12 mouse cellular contexts compared by ENCODE assay signal in the genomic region with DNA sequence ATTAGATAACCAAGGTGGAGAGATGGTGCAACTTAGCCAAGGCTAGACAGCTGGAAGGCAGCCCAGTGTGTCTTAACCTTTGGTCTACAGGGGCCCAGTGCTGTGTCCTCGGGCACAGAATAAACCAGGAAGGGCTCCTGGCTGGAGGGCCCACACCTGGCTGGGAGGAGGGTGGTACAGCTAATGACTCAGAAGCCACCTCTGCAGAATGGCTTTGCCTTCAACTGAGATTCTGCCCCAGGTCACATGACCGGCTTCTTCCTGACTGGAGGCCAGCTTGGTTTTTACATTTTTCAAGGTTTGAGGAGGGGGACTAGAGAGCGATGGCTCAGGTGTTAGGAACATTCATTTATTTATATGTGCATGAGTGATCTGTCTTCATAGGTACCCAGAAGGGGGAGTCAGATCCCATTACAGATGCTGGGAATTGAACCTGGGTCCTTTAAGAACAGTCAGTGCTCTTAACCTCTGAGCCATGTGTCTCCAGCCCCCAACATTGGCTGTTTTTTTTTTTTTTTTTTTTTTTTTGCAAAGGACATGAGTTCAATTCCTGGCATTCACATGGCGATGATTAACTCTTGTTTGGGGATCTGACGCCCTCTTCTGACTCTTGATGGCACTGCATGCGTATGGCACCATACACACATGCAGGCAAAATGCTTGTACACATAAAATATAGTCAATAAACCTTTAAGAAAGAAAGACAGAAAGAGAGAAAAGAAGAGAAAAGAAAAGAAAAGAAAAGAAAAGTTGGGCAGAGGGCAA. TPM values are rescaled to one million over a fixed set of nuclear protein-coding genes. Genes with fewer than 3 reads are reported as not detected.
DNase-seq lines count a peak whose midpoint lies in the region; ATAC-seq and TF ChIP-seq lines count a peak whose summit lies in the region.
"Had no signal": no experiment of that assay in that cellular context is flagged by ENCODE, and none has a peak within 500 bp of the region (broad histone marks: within the 10 kb centered on the region; RNA-seq: fewer than 3 reads in every experiment).

No protein-coding gene starts in this region.

- ATAC-seq in CD4-positive, CD25-positive, alpha-beta regulatory T cell, adult 4 months, result peak; percentile 16
- peak; percentile 48 for ATAC-seq in erythroblast, adult 5-6 weeks (replicated peaks; ENCODE audit: low FRiP score, poor library complexity, severe bottlenecking)
- 0 out of 2 replicates have a peak, but pooled peaks have one; percentile 20 for ATAC-seq in megakaryocyte, adult 5-6 weeks (ENCODE audit: poor library complexity, severe bottlenecking)
- no peak for ATAC-seq in inflammation-experienced regulatory T-cells, adult 6 months
- no peak for ATAC-seq in heart, embryonic 11.5 days (replicated peaks; ENCODE audit: insufficient number of reproducible peaks, low FRiP score, low TSS enrichment)

- peaks cover 4% of the 10 kb centered on the region; the same call in 1 of the 2 replicates for H3K36me3 ChIP-seq in heart, embryonic 11.5 days (ENCODE audit: control insufficient read depth, insufficient read depth, low read length)

- H3K27ac ChIP-seq in layer of hippocampus, adult 2 months, result no peak overlapping the region
- H3K27ac ChIP-seq in heart, embryonic 11.5 days (ENCODE audit: low read depth, low read length), result no peak overlapping the region
- H3K27ac ChIP-seq: embryonic facial prominence, embryonic 15.5 days; limb, embryonic 15.5 days had no signal

- peak; percentile 41 for TF ChIP-seq CTCF in layer of hippocampus, adult 2 months (conservative IDR thresholded peaks at IDR 0.05)

- no peaks in the 10 kb centered on the region for H3K9me3 ChIP-seq in heart, embryonic 11.5 days (replicated peaks; ENCODE audit: control insufficient read depth, low read length)
- H3K9me3 ChIP-seq: embryonic facial prominence, embryonic 15.5 days; limb, embryonic 15.5 days had no signal

- no peak overlapping the region for H3K9ac ChIP-seq in heart, embryonic 11.5 days (ENCODE audit: low read depth, low read length)
- H3K9ac ChIP-seq: embryonic facial prominence, embryonic 15.5 days; limb, embryonic 15.5 days had no signal

- H3K4me2 ChIP-seq in heart, embryonic 11.5 days, result no peak overlapping the region
- H3K4me2 ChIP-seq: embryonic facial prominence, embryonic 15.5 days; limb, embryonic 15.5 days had no signal

- DNase-seq in layer of hippocampus, adult 2 months (ENCODE audit: low spot score in 2 of 2), result no peak
- DNase-seq in layer of hippocampus, postnatal 25 days (ENCODE audit: extremely low spot score in 1 of 2, low spot score in 1 of 2), result no peak
- no peak for DNase-seq in T-cell, adult 2 months (ENCODE audit: low spot score)
- DNase-seq: right cerebral cortex, postnatal 14 days had no signal

- H3K4me3 ChIP-seq in layer of hippocampus, adult 2 months, result no peak overlapping the region
- H3K4me3 ChIP-seq in heart, embryonic 11.5 days (ENCODE audit: low read depth, low read length), result no peak overlapping the region
- H3K4me3 ChIP-seq: embryonic facial prominence, embryonic 15.5 days; limb, embryonic 15.5 days had no signal

- 80% methylated on average over 6 of the region's 6 CpGs for WGBS in heart, embryonic 11.5 days (ENCODE audit: insufficient replicate concordance)

- peaks cover 10% of the 10 kb centered on the region for H3K4me1 ChIP-seq in heart, embryonic 11.5 days (ENCODE audit: control insufficient read depth, insufficient read depth, low read length)
- H3K4me1 ChIP-seq: embryonic facial prominence, embryonic 15.5 days had no signal

- H3K27me3 ChIP-seq in heart, embryonic 11.5 days (ENCODE audit: control insufficient read depth, insufficient read depth, low read length), result no peaks in the 10 kb centered on the region
- H3K27me3 ChIP-seq: embryonic facial prominence, embryonic 15.5 days; limb, embryonic 15.5 days had no signal

RNA-seq across cellular contexts. Expression of gene E2f2, which starts 17.0 kb away (rescaled TPM):
- 1 to 10 TPM in 1 of 2 experiments, under 1 TPM in 1; 0.74 to 1.5 TPM for total RNA-seq in layer of hippocampus, adult 2 months (2021)
- 1 to 10 TPM in 1 of 2 experiments, under 1 TPM in 1; 0.59 to 1.2 TPM for total RNA-seq in layer of hippocampus, postnatal 25 days (2021)
- polyA plus RNA-seq in CD4-positive, CD25-positive, alpha-beta regulatory T cell, adult 4 months (2017; shearing (Covaris generic)), result 10 to 100 TPM; 14.5 to 29.6 TPM
- total RNA-seq in erythroblast, adult 5-6 weeks (2015; ENCODE audit: low replicate concordance), result 226 and 246 TPM in 2 replicates
- 344 and 364 TPM in 2 replicates for total RNA-seq in erythroblast, adult 5-6 weeks (2017; ENCODE audit: low replicate concordance)
- total RNA-seq in megakaryocyte, adult 5-6 weeks (2015), result 78.1 and 107 TPM in 2 replicates
- 59.4 and 63.6 TPM in 2 replicates for total RNA-seq in megakaryocyte, adult 5-6 weeks (2017)
- 10 to 100 TPM; 15.0 to 44.4 (median 16.8) TPM for polyA plus RNA-seq in inflammation-experienced regulatory T-cells, adult 6 months (2017; shearing (Covaris generic))
- 4.8 and 5.8 TPM in 2 replicates for polyA plus RNA-seq in heart, embryonic 11.5 days (2014; fragmentation: Nextera tagmentation; extraction: Ambion mirVana)

RNA-seq across cellular contexts. Expression of gene Asap3, which starts 17.0 kb away (rescaled TPM):
- total RNA-seq in layer of hippocampus, adult 2 months (2021), result 1 to 10 TPM; 2.5 to 3.1 TPM
- total RNA-seq in layer of hippocampus, postnatal 25 days (2021), result 1 to 10 TPM; 2.7 to 4.3 TPM
- polyA plus RNA-seq in CD4-positive, CD25-positive, alpha-beta regulatory T cell, adult 4 months (2017; shearing (Covaris generic)), result not detected
- 0.19 TPM in 1 of 2 replicates, not detected in the other for total RNA-seq in erythroblast, adult 5-6 weeks (2015; ENCODE audit: low replicate concordance)
- total RNA-seq in erythroblast, adult 5-6 weeks (2017; ENCODE audit: low replicate concordance), result 0.43 TPM in 1 of 2 replicates, not detected in the other
- total RNA-seq in megakaryocyte, adult 5-6 weeks (2015), result not detected in 2 replicates
- 0.04 TPM in 1 of 2 replicates, not detected in the other for total RNA-seq in megakaryocyte, adult 5-6 weeks (2017)
- under 1 TPM in 1 of 3 experiments, not detected in 2; 0.16 TPM for polyA plus RNA-seq in inflammation-experienced regulatory T-cells, adult 6 months (2017; shearing (Covaris generic))
- polyA plus RNA-seq in heart, embryonic 11.5 days (2014; fragmentation: Nextera tagmentation; extraction: Ambion mirVana), result 1.8 and 2.1 TPM in 2 replicates

RNA-seq across cellular contexts. Expression of gene Id3, which starts 45.9 kb away (rescaled TPM):
- total RNA-seq in layer of hippocampus, adult 2 months (2021), result 10 to 100 TPM; 45.1 to 47.4 TPM
- 10 to 100 TPM; 51.7 to 62.5 TPM for total RNA-seq in layer of hippocampus, postnatal 25 days (2021)
- polyA plus RNA-seq in CD4-positive, CD25-positive, alpha-beta regulatory T cell, adult 4 months (2017; shearing (Covaris generic)), result 100 to 1,000 TPM; 388 to 433 TPM
- total RNA-seq in erythroblast, adult 5-6 weeks (2015; ENCODE audit: low replicate concordance), result not detected in 2 replicates
- total RNA-seq in erythroblast, adult 5-6 weeks (2017; ENCODE audit: low replicate concordance), result not detected in 2 replicates
- 1.9 and 2.0 TPM in 2 replicates for total RNA-seq in megakaryocyte, adult 5-6 weeks (2015)
- 0.77 and 1.8 TPM in 2 replicates for total RNA-seq in megakaryocyte, adult 5-6 weeks (2017)
- polyA plus RNA-seq in inflammation-experienced regulatory T-cells, adult 6 months (2017; shearing (Covaris generic)), result 100 to 1,000 TPM; 125 to 343 (median 290) TPM
- polyA plus RNA-seq in heart, embryonic 11.5 days (2014; fragmentation: Nextera tagmentation; extraction: Ambion mirVana), result 411 and 415 TPM in 2 replicates

RNA-seq across cellular contexts. Expression of gene Tcea3, which starts 58.4 kb away (rescaled TPM):
- total RNA-seq in layer of hippocampus, adult 2 months (2021), result not detected
- under 1 TPM in 1 of 2 experiments, not detected in 1; 0.52 TPM for total RNA-seq in layer of hippocampus, postnatal 25 days (2021)
- polyA plus RNA-seq in CD4-positive, CD25-positive, alpha-beta regulatory T cell, adult 4 months (2017; shearing (Covaris generic)), result 1 to 10 TPM in 1 of 2 experiments, not detected in 1; 1.2 TPM
- not detected in 2 replicates for total RNA-seq in erythroblast, adult 5-6 weeks (2015; ENCODE audit: low replicate concordance)
- not detected in 2 replicates for total RNA-seq in erythroblast, adult 5-6 weeks (2017; ENCODE audit: low replicate concordance)
- total RNA-seq in megakaryocyte, adult 5-6 weeks (2015), result 5.6 and 6.0 TPM in 2 replicates
- 3.5 and 7.2 TPM in 2 replicates for total RNA-seq in megakaryocyte, adult 5-6 weeks (2017)
- under 1 TPM in 2 of 3 experiments, not detected in 1; 0.29 to 0.65 TPM for polyA plus RNA-seq in inflammation-experienced regulatory T-cells, adult 6 months (2017; shearing (Covaris generic))
- 56.4 and 56.7 TPM in 2 replicates for polyA plus RNA-seq in heart, embryonic 11.5 days (2014; fragmentation: Nextera tagmentation; extraction: Ambion mirVana)
- total RNA-seq: hematopoietic stem cell, adult 5-6 weeks had no signal

Comparison
In these comparisons a context has a peak if more than half of its experiments do, and no peak if none do; other contexts are left out.
1. ATAC-seq: peak in CD4-positive, CD25-positive, alpha-beta regulatory T cell, adult 4 months (single experiment), erythroblast, adult 5-6 weeks (single experiment) and megakaryocyte, adult 5-6 weeks (single experiment); none in inflammation-experienced regulatory T-cells, adult 6 months (single experiment) and heart, embryonic 11.5 days (single experiment).
2. RNA of gene E2f2, which starts 17.0 kb away (total RNA-seq): 226 to 364 TPM in erythroblast, adult 5-6 weeks and 59.4 to 107 TPM in megakaryocyte, adult 5-6 weeks; 0.74 to 1.5 TPM in layer of hippocampus, adult 2 months and 0.59 to 1.2 TPM in layer of hippocampus, postnatal 25 days; every median in the first group is over 10 times any median in the second.
3. RNA of gene Id3, which starts 45.9 kb away (total RNA-seq): 51.7 to 62.5 TPM in layer of hippocampus, postnatal 25 days and 45.1 to 47.4 TPM in layer of hippocampus, adult 2 months; 0.77 to 2.0 TPM in megakaryocyte, adult 5-6 weeks and not detected in erythroblast, adult 5-6 weeks; every median in the first group is over 10 times any median in the second.